Mouse (Mus musculus) heart, embryonic 12.5 days (tissue): ENCODE measurements at regions not wholly inside any gene's neighbourhood (a gene's known extent, or its start where the extent isn't known, plus 50 kb on each side); places are given as distances from the start of the nearest gene placed in this dataset.
A peak's percentile ranks its signal among the peaks of the same experiment; 100 is the strongest.

Experiments
- ATAC-seq: fragments of 200-750 bp; cut with Nextera tagmentation; 2 replicates; pipeline ENCODE4 v1.8.0; 2017; ENCODE audit warnings: moderate TSS enrichment, moderate library complexity; ENCODE audit not compliant: insufficient number of reproducible peaks, low FRiP score
- H3K27ac ChIP-seq: fragments of 300-500 bp; sonication (generic); 2 replicates; pipeline ENCODE4 v1.5.1; 2016; ENCODE audit warnings: mild to moderate bottlenecking, moderate library complexity; ENCODE audit not compliant: poor library complexity, severe bottlenecking
- H3K27me3 ChIP-seq: fragments of 300-500 bp; sonication (generic); replicated peaks from 2 replicates; pipeline ENCODE4 v1.6.1; 2016; ENCODE audit warnings: mild to moderate bottlenecking, moderate library complexity
- H3K36me3 ChIP-seq: fragments of 300-500 bp; sonication (generic); 2 replicates; pipeline ENCODE4 v1.6.1; 2016; ENCODE audit warnings: mild to moderate bottlenecking, moderate library complexity
- H3K4me1 ChIP-seq: fragments of 300-500 bp; sonication (generic); replicated peaks from 2 replicates; pipeline ENCODE4 v1.6.1; 2016; ENCODE audit warnings: mild to moderate bottlenecking
- H3K4me2 ChIP-seq: fragments of 300-500 bp; sonication (generic); 2 replicates; pipeline ENCODE4 v1.6.1; 2016; ENCODE audit warnings: mild to moderate bottlenecking, moderate library complexity
- H3K4me3 ChIP-seq: fragments of 300-500 bp; sonication (generic); 2 replicates; pipeline ENCODE4 v1.5.1; 2016; ENCODE audit warnings: mild to moderate bottlenecking
- H3K9ac ChIP-seq: fragments of 300-500 bp; sonication (generic); 2 replicates; pipeline ENCODE4 v1.6.1; 2016; ENCODE audit warnings: mild to moderate bottlenecking, moderate library complexity
- H3K9me3 ChIP-seq: fragments of 300-500 bp; sonication (generic); replicated peaks from 2 replicates; pipeline ENCODE4 v1.6.1; 2016; ENCODE audit warnings: mild to moderate bottlenecking, moderate library complexity
- WGBS: fragments of 180-500 bp; shearing (Covaris S2); methylation state at CpG from one replicate; pipeline ENCODE4 v1.1.7; 2016; 5-methylcytosine and 5-hydroxymethylcytosine counted together

GRCm38 (mm10) chr14:24983279-24983678 is 475.7 kb upstream of the Zmiz1 start:
- Histone ChIP-seq H3K27me3 (0 out of 2 replicates have a peak, but pooled peaks cover 5% of the 10 kb centered on the region), H3K4me3 (no peak overlapping the region), H3K9ac (no peak overlapping the region), H3K27ac (no peak overlapping the region), H3K4me1 (peaks cover 5% of the 10 kb centered on the region; the same call in 1 of the 2 replicates), H3K36me3 (no peaks in the 10 kb centered on the region), H3K4me2 (no peak overlapping the region), H3K9me3 (no peaks in the 10 kb centered on the region; the same call in 1 of the 2 replicates)
- no peak for ATAC-seq

GRCm38 (mm10) chr14:24985806-24986359 is 473.1 kb upstream of the Zmiz1 start:
- H3K4me1 ChIP-seq = peaks cover 8% of the 10 kb centered on the region; the same call in 1 of the 2 replicates
- H3K36me3 ChIP-seq = no peaks in the 10 kb centered on the region
- 0 out of 2 replicates have a peak, but pooled peaks cover 5% of the 10 kb centered on the region for H3K27me3 ChIP-seq
- H3K9me3 ChIP-seq = no peaks in the 10 kb centered on the region; the same call in 1 of the 2 replicates
- no peak overlapping the region for H3K4me3 ChIP-seq
- 63% methylated on average over 6 of the region's 6 CpGs for WGBS
- H3K9ac ChIP-seq = no peak overlapping the region
- no peak for ATAC-seq
- no peak overlapping the region for H3K27ac ChIP-seq
- no peak overlapping the region for H3K4me2 ChIP-seq

GRCm38 (mm10) chr14:24986404-24986803 is 472.6 kb upstream of the Zmiz1 start:
- H3K9ac ChIP-seq = no peak overlapping the region
- no peaks in the 10 kb centered on the region for H3K36me3 ChIP-seq
- 65% methylated on average over 4 of the region's 4 CpGs for WGBS
- H3K4me3 ChIP-seq = no peak overlapping the region
- H3K27ac ChIP-seq = no peak overlapping the region
- peaks cover 11% of the 10 kb centered on the region; the same call in 1 of the 2 replicates for H3K4me1 ChIP-seq
- 0 out of 2 replicates have a peak, but pooled peaks cover 4% of the 10 kb centered on the region for H3K27me3 ChIP-seq
- no peaks in the 10 kb centered on the region; the same call in 1 of the 2 replicates for H3K9me3 ChIP-seq
- H3K4me2 ChIP-seq = no peak overlapping the region
- no peak for ATAC-seq

- H3K9ac ChIP-seq = 0 out of 2 replicates have a peak overlapping the region, but pooled peaks have one; percentile 9
- H3K4me2 ChIP-seq = peak overlapping the region; percentile 38
- H3K36me3 ChIP-seq = no peaks in the 10 kb centered on the region
- ATAC-seq = peak; percentile 28; the same call in 1 of the 2 replicates
- no peak overlapping the region for H3K4me3 ChIP-seq
- no peak overlapping the region for H3K27ac ChIP-seq
- H3K9me3 ChIP-seq = peaks cover 6% of the 10 kb centered on the region; the same call in 1 of the 2 replicates
- peaks cover 50% of the 10 kb centered on the region for H3K4me1 ChIP-seq
- 23% methylated on average over 21 of the region's 21 CpGs for WGBS
- no peaks in the 10 kb centered on the region for H3K27me3 ChIP-seq
Measured at GRCm38 (mm10) chr14:24993751-24994658, 465.0 kb upstream of the Zmiz1 start.

GRCm38 (mm10) chr14:24995226-24995625 is 463.8 kb upstream of the Zmiz1 start:
- H3K27ac ChIP-seq = no peak overlapping the region
- peaks cover 53% of the 10 kb centered on the region for H3K4me1 ChIP-seq
- H3K9ac ChIP-seq = no peak overlapping the region
- no peak for ATAC-seq
- H3K4me3 ChIP-seq = no peak overlapping the region
- H3K4me2 ChIP-seq = no peak overlapping the region
- H3K9me3 ChIP-seq = peaks cover 6% of the 10 kb centered on the region; the same call in 1 of the 2 replicates
- WGBS = 64% methylated on average over 7 of the region's 7 CpGs
- no peaks in the 10 kb centered on the region for H3K27me3 ChIP-seq
- no peaks in the 10 kb centered on the region for H3K36me3 ChIP-seq

- WGBS = 32% methylated on average over 14 of the region's 14 CpGs
- Histone ChIP-seq H3K9ac (no peak overlapping the region), H3K27ac (peak overlapping the region; percentile 12; the same call in 1 of the 2 replicates), H3K4me1 (peaks cover 48% of the 10 kb centered on the region), H3K4me3 (no peak overlapping the region), H3K36me3 (no peaks in the 10 kb centered on the region), H3K9me3 (no peaks in the 10 kb centered on the region), H3K4me2 (no peak overlapping the region), H3K27me3 (no peaks in the 10 kb centered on the region)
- no peak for ATAC-seq
Measured at GRCm38 (mm10) chr14:24997786-24998509, 461.0 kb upstream of the Zmiz1 start.

- no peak overlapping the region for H3K9ac ChIP-seq
- no peaks in the 10 kb centered on the region for H3K9me3 ChIP-seq
- H3K27me3 ChIP-seq = no peaks in the 10 kb centered on the region
- H3K4me1 ChIP-seq = peaks cover 37% of the 10 kb centered on the region
- no peak for ATAC-seq
- 50% methylated on average over 3 of the region's 3 CpGs for WGBS
- H3K27ac ChIP-seq = no peak overlapping the region
- no peak overlapping the region for H3K4me2 ChIP-seq
- no peaks in the 10 kb centered on the region for H3K36me3 ChIP-seq
- H3K4me3 ChIP-seq = no peak overlapping the region
Measured at GRCm38 (mm10) chr14:24999008-24999572, 459.9 kb upstream of the Zmiz1 start.

GRCm38 (mm10) chr14:25005241-25005946 is 453.6 kb upstream of the Zmiz1 start:
- H3K9ac ChIP-seq = no peak overlapping the region
- no peaks in the 10 kb centered on the region for H3K36me3 ChIP-seq
- H3K27me3 ChIP-seq = no peaks in the 10 kb centered on the region
- peaks cover 14% of the 10 kb centered on the region for H3K4me1 ChIP-seq
- no peaks in the 10 kb centered on the region for H3K9me3 ChIP-seq
- H3K27ac ChIP-seq = no peak overlapping the region
- WGBS = 36% methylated on average over 11 of the region's 11 CpGs
- no peak overlapping the region for H3K4me2 ChIP-seq
- H3K4me3 ChIP-seq = no peak overlapping the region
- no peak for ATAC-seq

GRCm38 (mm10) chr14:25011926-25012325 is 447.1 kb upstream of the Zmiz1 start:
- no peaks in the 10 kb centered on the region for H3K27me3 ChIP-seq
- no peaks in the 10 kb centered on the region for H3K36me3 ChIP-seq
- H3K9me3 ChIP-seq = no peaks in the 10 kb centered on the region
- no peak overlapping the region for H3K27ac ChIP-seq
- no peak overlapping the region for H3K9ac ChIP-seq
- ATAC-seq = no peak
- H3K4me2 ChIP-seq = no peak overlapping the region
- H3K4me3 ChIP-seq = no peak overlapping the region
- WGBS = 61% methylated on average over 3 of the region's 3 CpGs
- H3K4me1 ChIP-seq = peaks cover 21% of the 10 kb centered on the region
